Comparison of ENCODE assay signal across 11 mouse cellular contexts in genomic region chr13:63337239-63337960, GRCm38 (mm10).
DNase-seq lines count a peak whose midpoint lies in the region; ATAC-seq and TF ChIP-seq lines count a peak whose summit lies in the region.
"Had no signal": no experiment of that assay in that cellular context is flagged by ENCODE, and none has a peak within 500 bp of the region (broad histone marks: within the 10 kb centered on the region; RNA-seq: fewer than 3 reads in every experiment).

No protein-coding gene starts in this region.

- 0 out of 2 replicates have a peak, but pooled peaks cover 11% of the 10 kb centered on the region for H3K4me1 ChIP-seq in kidney, postnatal 0 days (replicated peaks; ENCODE audit: insufficient read depth, low read length)
- H3K4me1 ChIP-seq in forebrain, embryonic 14.5 days (ENCODE audit: control insufficient read depth, insufficient read depth, low read length): peaks cover 11% of the 10 kb centered on the region; the same call in 1 of the 2 replicates
- 0 out of 2 replicates have a peak, but pooled peaks cover 2% of the 10 kb centered on the region for H3K4me1 ChIP-seq in intestine, embryonic 16.5 days (ENCODE audit: control insufficient read depth, insufficient read depth, low read length)

- no peaks in the 10 kb centered on the region for H3K36me3 ChIP-seq in kidney, postnatal 0 days (ENCODE audit: insufficient read depth, low read length)
- no peaks in the 10 kb centered on the region for H3K36me3 ChIP-seq in forebrain, embryonic 14.5 days (ENCODE audit: control insufficient read depth, insufficient read depth, low read length)
- H3K36me3 ChIP-seq in intestine, embryonic 16.5 days (ENCODE audit: control insufficient read depth, insufficient read depth, low read length): no peaks in the 10 kb centered on the region
- H3K36me3 ChIP-seq: lung, embryonic 15.5 days had no signal

- 25% methylated on average over 8 of the region's 8 CpGs for WGBS in kidney, postnatal 0 days
- WGBS in forebrain, embryonic 14.5 days: 48% methylated on average over 8 of the region's 8 CpGs
- 58% methylated on average over 8 of the region's 8 CpGs for WGBS in intestine, embryonic 16.5 days

- no peaks in the 10 kb centered on the region for H3K27me3 ChIP-seq in kidney, postnatal 0 days (ENCODE audit: insufficient read depth, low read length)
- H3K27me3 ChIP-seq in forebrain, embryonic 14.5 days (replicated peaks; ENCODE audit: control insufficient read depth, insufficient read depth, low read length): no peaks in the 10 kb centered on the region
- H3K27me3 ChIP-seq in intestine, embryonic 16.5 days (replicated peaks; ENCODE audit: control insufficient read depth, insufficient read depth, low read length): no peaks in the 10 kb centered on the region
- H3K27me3 ChIP-seq: lung, embryonic 15.5 days had no signal

- H3K9me3 ChIP-seq in kidney, postnatal 0 days (replicated peaks; ENCODE audit: low read length): no peaks in the 10 kb centered on the region
- H3K9me3 ChIP-seq in forebrain, embryonic 14.5 days (replicated peaks; ENCODE audit: control insufficient read depth, low read length): no peaks in the 10 kb centered on the region
- no peaks in the 10 kb centered on the region for H3K9me3 ChIP-seq in intestine, embryonic 16.5 days (ENCODE audit: control insufficient read depth, low read length)
- H3K9me3 ChIP-seq: lung, embryonic 15.5 days had no signal

- no peak overlapping the region for H3K27ac ChIP-seq in kidney, postnatal 0 days
- H3K27ac ChIP-seq in forebrain, embryonic 14.5 days (ENCODE audit: low read depth, low read length): no peak overlapping the region
- no peak overlapping the region for H3K27ac ChIP-seq in intestine, embryonic 16.5 days (ENCODE audit: low read length)
- H3K27ac ChIP-seq: lung, embryonic 15.5 days had no signal

- no peak for TF ChIP-seq CTCF in kidney, postnatal 0 days (IDR thresholded peaks at IDR 0.05; ENCODE audit: low read depth)

- no peak overlapping the region for H3K4me3 ChIP-seq in kidney, postnatal 0 days (replicated peaks; ENCODE audit: low read depth, low read length)
- H3K4me3 ChIP-seq in forebrain, embryonic 14.5 days (ENCODE audit: low read depth, low read length): no peak overlapping the region
- no peak overlapping the region for H3K4me3 ChIP-seq in intestine, embryonic 16.5 days (ENCODE audit: low read length)
- H3K4me3 ChIP-seq: lung, embryonic 15.5 days had no signal

- H3K9ac ChIP-seq in kidney, postnatal 0 days (ENCODE audit: low read depth, low read length): no peak overlapping the region
- no peak overlapping the region for H3K9ac ChIP-seq in forebrain, embryonic 14.5 days (ENCODE audit: low read length)
- no peak overlapping the region for H3K9ac ChIP-seq in intestine, embryonic 16.5 days (ENCODE audit: low read depth, low read length)
- H3K9ac ChIP-seq: lung, embryonic 15.5 days had no signal

- ATAC-seq in kidney, postnatal 0 days (replicated peaks; ENCODE audit: low FRiP score, low read depth): peak; percentile 82
- peak; percentile 14; the same call in 1 of the 2 replicates for ATAC-seq in forebrain, embryonic 14.5 days
- ATAC-seq in intestine, embryonic 16.5 days: peak; percentile 54; the same call in 1 of the 2 replicates
- ATAC-seq in frontal cortex, adult (ENCODE audit: low TSS enrichment): no peak

- no peak overlapping the region for H3K4me2 ChIP-seq in kidney, postnatal 0 days (ENCODE audit: low read length)
- H3K4me2 ChIP-seq in forebrain, embryonic 14.5 days (ENCODE audit: low read length): no peak overlapping the region
- H3K4me2 ChIP-seq in intestine, embryonic 16.5 days (ENCODE audit: low read depth, low read length): no peak overlapping the region
- H3K4me2 ChIP-seq: lung, embryonic 15.5 days had no signal

- peak; percentile 80 for DNase-seq in kidney, postnatal 0 days (ENCODE audit: low spot score)
- no peak for DNase-seq in kidney, adult 8-10 months
- peak; percentile 37 for DNase-seq in forebrain, embryonic 14.5 days (ENCODE audit: low spot score)
- peak; percentile 44 for DNase-seq in retina, embryonic 14.5 days (ENCODE audit: low spot score)
- no peak for DNase-seq in layer of hippocampus, adult 8-10 months (ENCODE audit: low spot score in 2 of 2)
- DNase-seq in adrenal gland, postnatal 14 days: no peak
- DNase-seq: gastrocnemius, postnatal 36 days; thymus, postnatal 36 days had no signal

Comparison
In these comparisons a context has a peak if more than half of its experiments do, and no peak if none do; other contexts are left out.
1. DNase-seq: peak in kidney, postnatal 0 days (single experiment), forebrain, embryonic 14.5 days (single experiment) and retina, embryonic 14.5 days (single experiment); none in kidney, adult 8-10 months (0 of 2), layer of hippocampus, adult 8-10 months (0 of 2) and adrenal gland, postnatal 14 days (single experiment).